ENCODE assay signal across 8 mouse cellular contexts in the genomic region with DNA sequence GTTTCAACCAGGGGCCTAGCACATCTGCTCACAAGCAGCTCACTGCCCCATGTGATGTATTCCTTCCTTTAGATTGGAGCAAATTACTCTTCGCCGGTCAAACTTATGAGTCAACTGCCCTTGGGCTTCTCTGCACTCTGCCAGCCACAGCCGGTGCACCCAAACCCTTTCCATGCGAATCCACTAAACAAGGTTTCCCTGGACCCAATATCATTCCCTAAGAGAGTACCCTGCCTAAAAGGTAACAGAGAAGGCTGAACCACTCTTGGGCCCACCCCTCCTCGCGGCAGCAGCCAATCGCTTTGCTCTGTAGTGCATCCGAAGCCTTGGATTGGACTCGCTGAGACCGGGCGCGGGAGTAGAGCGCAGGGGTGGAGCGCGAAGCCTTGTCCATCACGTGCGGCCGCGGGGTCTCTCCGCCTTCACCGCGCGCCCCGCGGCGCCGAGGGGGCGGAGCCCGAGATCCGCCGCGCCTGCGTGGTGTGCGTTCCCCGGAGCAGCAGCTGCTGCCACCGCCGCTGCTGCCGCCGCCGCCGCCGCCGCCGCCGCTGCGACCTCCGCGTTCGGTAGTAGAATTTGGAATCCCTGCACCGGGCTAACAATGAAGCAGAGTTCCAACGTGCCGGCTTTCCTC. TPM values are rescaled to one million over a fixed set of nuclear protein-coding genes. Genes with fewer than 3 reads are reported as not detected.
DNase-seq lines count a peak whose midpoint lies in the region; ATAC-seq and TF ChIP-seq lines count a peak whose summit lies in the region.

A gene (plus strand): TSS at position 478 of the 634 bp plus-strand sequence.

- H3K9me3 ChIP-seq in heart, embryonic 12.5 days (replicated peaks) = no peaks in the 10 kb centered on the region
- H3K9me3 ChIP-seq in kidney, postnatal 0 days (replicated peaks; ENCODE audit: low read length) = no peaks in the 10 kb centered on the region
- H3K9me3 ChIP-seq in liver, embryonic 11.5 days (ENCODE audit: control insufficient read depth, low read length) = no peaks in the 10 kb centered on the region
- no peaks in the 10 kb centered on the region for H3K9me3 ChIP-seq in stomach, embryonic 14.5 days (ENCODE audit: control insufficient read depth, low read depth, low read length)

- WGBS in heart, embryonic 12.5 days = under 1% methylated on average over 48 of the region's 52 CpGs
- WGBS in kidney, postnatal 0 days = under 1% methylated on average over 50 of the region's 52 CpGs
- 1% methylated on average over 38 of the region's 52 CpGs for WGBS in liver, embryonic 11.5 days
- WGBS in stomach, embryonic 14.5 days = 1% methylated on average over 52 of the region's 52 CpGs

- no peak for TF ChIP-seq CTCF in kidney, postnatal 0 days (IDR thresholded peaks at IDR 0.05; ENCODE audit: low read depth)

- no peaks in the 10 kb centered on the region for H3K27me3 ChIP-seq in heart, embryonic 12.5 days (replicated peaks)
- no peaks in the 10 kb centered on the region for H3K27me3 ChIP-seq in kidney, postnatal 0 days (ENCODE audit: insufficient read depth, low read length)
- H3K27me3 ChIP-seq in liver, embryonic 11.5 days (replicated peaks; ENCODE audit: control insufficient read depth, insufficient read depth, low read length) = no peaks in the 10 kb centered on the region
- no peaks in the 10 kb centered on the region for H3K27me3 ChIP-seq in stomach, embryonic 14.5 days (ENCODE audit: control insufficient read depth, insufficient read depth, low read length)

- peak; percentile 96 for DNase-seq in CD4-positive helper T cell, adult 2 months (ENCODE audit: low read depth, low spot score)
- peak; percentile 94 for DNase-seq in brain, embryonic 18.5 days (ENCODE audit: low read depth, low spot score)
- DNase-seq in kidney, postnatal 0 days (ENCODE audit: low spot score) = peak; percentile 98
- DNase-seq in liver, embryonic 11.5 days (ENCODE audit: low spot score) = peak; percentile 90
- DNase-seq in naive thymus-derived CD4-positive, alpha-beta T cell, adult 2 months (ENCODE audit: low read depth) = peak; percentile 95

- H3K27ac ChIP-seq in heart, embryonic 12.5 days (ENCODE audit: poor library complexity, severe bottlenecking) = peak within 1 kb of the TSS; percentile 96
- H3K27ac ChIP-seq in kidney, postnatal 0 days = peak within 1 kb of the TSS; percentile 95
- H3K27ac ChIP-seq in liver, embryonic 11.5 days (ENCODE audit: low read depth, low read length) = peak within 1 kb of the TSS; percentile 85
- H3K27ac ChIP-seq in stomach, embryonic 14.5 days (ENCODE audit: low read length) = peak within 1 kb of the TSS; percentile 96

- ATAC-seq in erythroid progenitor cell, adult 5-6 weeks (replicated peaks; ENCODE audit: low FRiP score, poor library complexity, severe bottlenecking) = peak; percentile 95
- peak; percentile 100 for ATAC-seq in heart, embryonic 12.5 days (ENCODE audit: insufficient number of reproducible peaks, low FRiP score)
- ATAC-seq in kidney, postnatal 0 days (replicated peaks; ENCODE audit: low FRiP score, low read depth) = peak; percentile 100
- ATAC-seq in liver, embryonic 11.5 days (replicated peaks; ENCODE audit: low FRiP score) = peak; percentile 99
- peak; percentile 99 for ATAC-seq in stomach, embryonic 14.5 days (ENCODE audit: insufficient number of reproducible peaks, insufficient read depth, low FRiP score, low read depth)

- H3K4me2 ChIP-seq in heart, embryonic 12.5 days = peak within 1 kb of the TSS; percentile 79
- peak within 1 kb of the TSS; percentile 66 for H3K4me2 ChIP-seq in kidney, postnatal 0 days (ENCODE audit: low read length)
- peak within 1 kb of the TSS; percentile 74 for H3K4me2 ChIP-seq in liver, embryonic 11.5 days
- H3K4me2 ChIP-seq in stomach, embryonic 14.5 days (replicated peaks; ENCODE audit: low read depth, low read length) = peak within 1 kb of the TSS; percentile 64

- H3K4me3 ChIP-seq in heart, embryonic 12.5 days = peak within 1 kb of the TSS; percentile 92
- H3K4me3 ChIP-seq in kidney, postnatal 0 days (replicated peaks; ENCODE audit: low read depth, low read length) = peak within 1 kb of the TSS; percentile 94
- H3K4me3 ChIP-seq in liver, embryonic 11.5 days (ENCODE audit: low read depth, low read length) = peak within 1 kb of the TSS; percentile 77
- H3K4me3 ChIP-seq in stomach, embryonic 14.5 days (ENCODE audit: low read depth, low read length) = peak within 1 kb of the TSS; percentile 71

- peaks cover 6% of the 10 kb centered on the region for H3K4me1 ChIP-seq in heart, embryonic 12.5 days (replicated peaks)
- H3K4me1 ChIP-seq in kidney, postnatal 0 days (replicated peaks; ENCODE audit: insufficient read depth, low read length) = 0 out of 2 replicates have a peak, but pooled peaks cover 4% of the 10 kb centered on the region
- no peaks in the 10 kb centered on the region for H3K4me1 ChIP-seq in liver, embryonic 11.5 days (replicated peaks; ENCODE audit: control insufficient read depth, insufficient read depth, low read length)
- 0 out of 2 replicates have a peak, but pooled peaks cover 2% of the 10 kb centered on the region for H3K4me1 ChIP-seq in stomach, embryonic 14.5 days (ENCODE audit: control insufficient read depth, insufficient read depth, low read length)

- H3K36me3 ChIP-seq in heart, embryonic 12.5 days = no peaks in the 10 kb centered on the region
- H3K36me3 ChIP-seq in kidney, postnatal 0 days (ENCODE audit: insufficient read depth, low read length) = no peaks in the 10 kb centered on the region
- no peaks in the 10 kb centered on the region for H3K36me3 ChIP-seq in liver, embryonic 11.5 days (ENCODE audit: control insufficient read depth, insufficient read depth, low read length)
- H3K36me3 ChIP-seq in stomach, embryonic 14.5 days (ENCODE audit: control insufficient read depth, insufficient read depth, low read length) = no peaks in the 10 kb centered on the region

- peak within 1 kb of the TSS; percentile 96 for H3K9ac ChIP-seq in heart, embryonic 12.5 days
- H3K9ac ChIP-seq in kidney, postnatal 0 days (ENCODE audit: low read depth, low read length) = peak within 1 kb of the TSS; percentile 96
- H3K9ac ChIP-seq in liver, embryonic 11.5 days (ENCODE audit: low read depth, low read length) = peak within 1 kb of the TSS; percentile 82
- H3K9ac ChIP-seq in stomach, embryonic 14.5 days (replicated peaks; ENCODE audit: low read depth, low read length) = peak within 1 kb of the TSS; percentile 79

RNA-seq across cellular contexts. Expression of the gene that starts here (rescaled TPM):
- total RNA-seq in erythroid progenitor cell, adult 5-6 weeks (2015; ENCODE audit: low replicate concordance) = 1.8 TPM in 1 of 2 replicates, not detected in the other
- total RNA-seq in erythroid progenitor cell, adult 5-6 weeks (2017; ENCODE audit: low replicate concordance) = 1.3 TPM in 1 of 2 replicates, not detected in the other
- polyA plus RNA-seq in heart, embryonic 12.5 days (2016; fragmentation: Nextera tagmentation; extraction: Ambion mirVana) = 28.0 and 29.5 TPM in 2 replicates
- 26.2 and 27.8 TPM in 2 replicates for polyA plus RNA-seq in kidney, postnatal 0 days (2015; fragmentation: Nextera tagmentation; extraction: Ambion mirVana)
- 19.2 and 19.8 TPM in 2 replicates for polyA plus RNA-seq in liver, embryonic 11.5 days (2014; fragmentation: Nextera tagmentation; extraction: Ambion mirVana)
- polyA plus RNA-seq in stomach, embryonic 14.5 days (2014; fragmentation: Nextera tagmentation; extraction: Ambion mirVana) = 38.9 and 39.8 TPM in 2 replicates

Comparison
In these comparisons a context has a peak if more than half of its experiments do, and no peak if none do; other contexts are left out.
1. Peak in every context shown above with its lines: DNase-seq, ATAC-seq, H3K4me3 ChIP-seq and H3K27ac ChIP-seq.